Mouse (Mus musculus) neural tube, embryonic 14.5 days (tissue): ENCODE data around the gene Syvn1. TPM values are rescaled to one million over a fixed set of nuclear protein-coding genes. Genes with fewer than 3 reads are reported as not detected.

Experiments
- microRNA-seq: library from miRNA; unstranded; fragments of <30 nt; microRNA quantifications from one replicate; pipeline ENCODE4, GENCODE M21; 2016
- polyA plus RNA-seq: library from polyadenylated mRNA; unstranded; fragments of >200 nt; fragmentation: Nextera tagmentation; extraction: Ambion mirVana; gene quantifications from 2 replicates; pipeline ENCODE4 v1.2.1, GENCODE M21; 2014

Gene Syvn1
- polyA plus RNA-seq, 1 experiment from 2014 or later = 35.3 TPM

Small RNA genes within 50 kb of the gene (microRNA-seq; reads per million reads assigned to microRNA genes)
- gene Mir6988 = not detected

Other genes with a start within 250 kb of the Syvn1 start
- 9.4 and 12.7 TPM in 2 replicates for gene Frmd8, start 171.3 kb upstream of the Syvn1 start, polyA plus RNA-seq
- gene Slc25a45, start 168.8 kb upstream of the Syvn1 start, polyA plus RNA-seq = 0.59 and 1.3 TPM in 2 replicates
- gene Tigd3, start 152.4 kb upstream of the Syvn1 start, polyA plus RNA-seq = 11.4 and 12.8 TPM in 2 replicates
- 85.3 and 102 TPM in 2 replicates for gene Dpf2, start 133.6 kb upstream of the Syvn1 start, polyA plus RNA-seq
- 16.7 and 17.4 TPM in 2 replicates for gene Cdc42ep2, start 121.8 kb upstream of the Syvn1 start, polyA plus RNA-seq
- gene Pola2, start 82.4 kb upstream of the Syvn1 start, polyA plus RNA-seq = 18.0 and 21.6 TPM in 2 replicates
- not detected in 2 replicates for gene Slc22a20, start 60.4 kb upstream of the Syvn1 start, polyA plus RNA-seq
- gene Capn1, start 30.7 kb upstream of the Syvn1 start, polyA plus RNA-seq = 3.4 and 7.0 TPM in 2 replicates
- 63.2 and 65.5 TPM in 2 replicates for gene Mrpl49, start 11.2 kb downstream of the Syvn1 start, polyA plus RNA-seq
- gene Fau, start 11.3 kb downstream of the Syvn1 start, polyA plus RNA-seq = 538 and 563 TPM in 2 replicates
- 34.3 and 34.8 TPM in 2 replicates for gene Znhit2, start 14.6 kb downstream of the Syvn1 start, polyA plus RNA-seq
- gene Tm7sf2, start 21.8 kb downstream of the Syvn1 start, polyA plus RNA-seq = 53.4 and 63.7 TPM in 2 replicates
- gene Vps51, start 30.7 kb downstream of the Syvn1 start, polyA plus RNA-seq = 72.9 and 73.2 TPM in 2 replicates
- gene Tmem262, start 33.5 kb downstream of the Syvn1 start, polyA plus RNA-seq = 0.55 TPM in 1 of 2 replicates, not detected in the other
- 1.2 and 1.7 TPM in 2 replicates for gene Gm28374, start 35.7 kb downstream of the Syvn1 start, polyA plus RNA-seq
- gene Zfpl1, start 38.4 kb downstream of the Syvn1 start, polyA plus RNA-seq = 74.0 and 85.6 TPM in 2 replicates
- gene Cdca5, start 38.4 kb downstream of the Syvn1 start, polyA plus RNA-seq = 3.0 and 3.5 TPM in 2 replicates
- gene AC131692.1, start 47.8 kb downstream of the Syvn1 start, polyA plus RNA-seq = not detected in 2 replicates
- gene Naaladl1, start 59.2 kb downstream of the Syvn1 start, polyA plus RNA-seq = 0.44 and 0.52 TPM in 2 replicates
- gene Sac3d1, start 72.1 kb downstream of the Syvn1 start, polyA plus RNA-seq = 52.1 and 53.1 TPM in 2 replicates
- gene Snx15, start 81.7 kb downstream of the Syvn1 start, polyA plus RNA-seq = 63.9 and 72.8 TPM in 2 replicates
- not detected in 2 replicates for gene Batf2, start 94.4 kb downstream of the Syvn1 start, polyA plus RNA-seq
- gene Arl2, start 95.0 kb downstream of the Syvn1 start, polyA plus RNA-seq = 114 and 123 TPM in 2 replicates
- gene Majin, start 137.8 kb downstream of the Syvn1 start, polyA plus RNA-seq = 0.21 TPM in 1 of 2 replicates, not detected in the other
- not detected in 2 replicates for gene Gpha2, start 179.8 kb downstream of the Syvn1 start, polyA plus RNA-seq
- gene Ppp2r5b, start 189.3 kb downstream of the Syvn1 start, polyA plus RNA-seq = 150 and 154 TPM in 2 replicates
- gene Atg2a, start 195.1 kb downstream of the Syvn1 start, polyA plus RNA-seq = 16.0 and 16.1 TPM in 2 replicates
- 53.4 and 74.8 TPM in 2 replicates for gene Ehd1, start 230.1 kb downstream of the Syvn1 start, polyA plus RNA-seq